Mouse (Mus musculus) neural tube, embryonic 11.5 days (tissue): ENCODE results near the gene Il1a. TPM values are rescaled to one million over a fixed set of nuclear protein-coding genes. Genes with fewer than 3 reads are reported as not detected.

Source experiments
- ATAC-seq: fragments of 200-750 bp; cut with Nextera tagmentation; 2 replicates; pipeline ENCODE4 v1.8.0; 2017; ENCODE audit warnings: moderate number of reproducible peaks, mild to moderate bottlenecking, moderate TSS enrichment, moderate library complexity; ENCODE audit not compliant: insufficient read depth, low FRiP score, low TSS enrichment
- DNase-seq: peaks from one replicate; pipeline ENCODE4 v3.0.0-alpha.2; 2015; ENCODE audit warnings: low spot score
- H3K27ac ChIP-seq: fragments of 300-500 bp; sonication (generic); 2 replicates; pipeline ENCODE4 v1.5.1; 2014; ENCODE audit warnings: low read depth, mild to moderate bottlenecking, low read length
- H3K27me3 ChIP-seq: fragments of 300-500 bp; sonication (generic); 2 replicates; pipeline ENCODE4 v1.6.1; 2014; ENCODE audit warnings: mild to moderate bottlenecking, low read length, mixed read lengths; ENCODE audit not compliant: control insufficient read depth, insufficient read depth
- H3K36me3 ChIP-seq: fragments of 300-500 bp; sonication (generic); 2 replicates; pipeline ENCODE4 v1.6.1; 2014; ENCODE audit warnings: mild to moderate bottlenecking, low read length, moderate library complexity, mixed read lengths; ENCODE audit not compliant: control insufficient read depth, insufficient read depth
- H3K4me1 ChIP-seq: fragments of 300-500 bp; sonication (generic); 2 replicates; pipeline ENCODE4 v1.6.1; 2014; ENCODE audit warnings: low read length, mixed read lengths; ENCODE audit not compliant: control insufficient read depth, insufficient read depth
- H3K4me2 ChIP-seq: fragments of 300-500 bp; sonication (generic); 2 replicates; pipeline ENCODE4 v1.6.1; 2014; ENCODE audit warnings: low read depth, mild to moderate bottlenecking, moderate library complexity
- H3K4me3 ChIP-seq: fragments of 300-500 bp; sonication (generic); 2 replicates; pipeline ENCODE4 v1.5.1; 2014; ENCODE audit warnings: low read depth, low read length
- H3K9ac ChIP-seq: fragments of 300-500 bp; sonication (generic); 2 replicates; pipeline ENCODE4 v1.6.1; 2014; ENCODE audit warnings: mild to moderate bottlenecking, low read length
- H3K9me3 ChIP-seq: fragments of 300-500 bp; sonication (generic); 2 replicates; pipeline ENCODE4 v1.6.1; 2016; ENCODE audit warnings: low read length; ENCODE audit not compliant: control insufficient read depth
- WGBS: fragments of 180-500 bp; shearing (Covaris S2); extraction: QIAGEN DNeasy Blood & Tissue Kit; methylation state at CpG from one replicate; pipeline ENCODE4 v1.1.7; 2014; 5-methylcytosine and 5-hydroxymethylcytosine counted together
- polyA plus RNA-seq: library from polyadenylated mRNA; unstranded; fragments of >200 nt; fragmentation: Nextera tagmentation; extraction: Ambion mirVana; gene quantifications from 2 replicates; pipeline ENCODE4 v1.2.1, GENCODE M21; 2014

Il1a gene
- polyA plus RNA-seq, 1 experiment from 2014 or later: not detected

- Histone ChIP-seq H3K4me2 (no peak overlapping the region), H3K4me3 (no peak overlapping the region), H3K9ac (no peak overlapping the region), H3K9me3 (no peaks in the 10 kb centered on the region), H3K36me3 (no peaks in the 10 kb centered on the region), H3K27ac (no peak overlapping the region), H3K27me3 (no peaks in the 10 kb centered on the region), H3K4me1 (no peaks in the 10 kb centered on the region)
- 94% methylated on average over 3 of the region's 3 CpGs for WGBS
- ATAC-seq (no peak), DNase-seq (no peak)
Observed at GRCm38 (mm10) chr2:129258056-129258455, 51.7 kb downstream of the Il1a start.

- 67% methylated on average over 4 of the region's 4 CpGs for WGBS
- DNase-seq: no peak
- no peak for ATAC-seq
- Histone ChIP-seq H3K9me3 (no peaks in the 10 kb centered on the region), H3K4me3 (no peak overlapping the region), H3K4me1 (no peaks in the 10 kb centered on the region), H3K4me2 (no peak overlapping the region), H3K27me3 (no peaks in the 10 kb centered on the region), H3K9ac (no peak overlapping the region), H3K27ac (no peak overlapping the region), H3K36me3 (no peaks in the 10 kb centered on the region)
Observed at GRCm38 (mm10) chr2:129256006-129256405, 53.8 kb downstream of the Il1a start.

- WGBS: 67% methylated on average over 2 of the region's 2 CpGs
- ATAC-seq (no peak), DNase-seq (no peak)
- H3K4me1 ChIP-seq: no peaks in the 10 kb centered on the region
- no peak overlapping the region for H3K9ac ChIP-seq
- no peaks in the 10 kb centered on the region for H3K9me3 ChIP-seq
- H3K4me2 ChIP-seq: no peak overlapping the region
- H3K27me3 ChIP-seq: no peaks in the 10 kb centered on the region
- H3K4me3 ChIP-seq: no peak overlapping the region
- no peaks in the 10 kb centered on the region for H3K36me3 ChIP-seq
- no peak overlapping the region for H3K27ac ChIP-seq
Observed at GRCm38 (mm10) chr2:129254076-129254475, 55.7 kb downstream of the Il1a start.

- Histone ChIP-seq H3K9me3 (no peaks in the 10 kb centered on the region), H3K4me3 (no peak overlapping the region), H3K4me1 (no peaks in the 10 kb centered on the region), H3K4me2 (no peak overlapping the region), H3K36me3 (no peaks in the 10 kb centered on the region), H3K27me3 (no peaks in the 10 kb centered on the region), H3K27ac (no peak overlapping the region), H3K9ac (no peak overlapping the region)
- ATAC-seq (no peak), DNase-seq (no peak)
- 47% methylated on average over 2 of the region's 2 CpGs for WGBS
Observed at GRCm38 (mm10) chr2:129253631-129253970, 56.2 kb downstream of the Il1a start.

GRCm38 (mm10) chr2:129252836-129253630 is 56.7 kb downstream of the Il1a start:
- WGBS: 91% methylated on average over 19 of the region's 19 CpGs
- H3K36me3 ChIP-seq: no peaks in the 10 kb centered on the region
- H3K4me3 ChIP-seq: no peak overlapping the region
- no peaks in the 10 kb centered on the region for H3K27me3 ChIP-seq
- H3K4me1 ChIP-seq: no peaks in the 10 kb centered on the region
- no peak overlapping the region for H3K4me2 ChIP-seq
- ATAC-seq (no peak), DNase-seq (no peak)
- no peak overlapping the region for H3K9ac ChIP-seq
- H3K9me3 ChIP-seq: no peaks in the 10 kb centered on the region
- H3K27ac ChIP-seq: no peak overlapping the region

Other genes starting within 250 kb of the Il1a start
- 19.6 and 21.3 TPM in 2 replicates for gene Ttl, start 244.0 kb downstream of the Il1a start, polyA plus RNA-seq
- gene Polr1b, start 209.0 kb downstream of the Il1a start, polyA plus RNA-seq: 18.2 and 19.4 TPM in 2 replicates
- 23.1 and 26.4 TPM in 2 replicates for gene Chchd5, start 180.3 kb downstream of the Il1a start, polyA plus RNA-seq
- gene Slc20a1, start 111.2 kb downstream of the Il1a start, polyA plus RNA-seq: 50.8 and 56.5 TPM in 2 replicates
- 74.6 and 78.9 TPM in 2 replicates for gene Ckap2l, start 12.8 kb downstream of the Il1a start, polyA plus RNA-seq
- gene Il1b, start 61.2 kb upstream of the Il1a start, polyA plus RNA-seq: not detected in 2 replicates
- not detected in 2 replicates for gene F830045P16Rik, start 226.6 kb upstream of the Il1a start, polyA plus RNA-seq